Mouse (Mus musculus) thymus, adult 18-20 months (tissue): ENCODE measurements around the gene Olfr1382.
"Not testable (repeated sequence)": the region's sequence is repeated elsewhere in the genome, so short reads cannot be mapped to it uniquely, and the experiment has no call there.

Experiments
- DNase-seq, 2 experiments: peaks; one replicate each; pipeline ENCODE4 v3.0.0; 2022; ENCODE audit warnings: mixed read lengths in 2 of 2

The Olfr1382 gene

GRCm38 (mm10) chr11:49527947-49528346 lies at the start of gene Olfr1382:
Olfr1382 (plus strand) TSS chr11:49528247.
- no peak for DNase-seq

GRCm38 (mm10) chr11:49485973-49486372 lies 42.1 kb upstream of the Olfr1382 start:
- no peak for DNase-seq

GRCm38 (mm10) chr11:49488770-49489169 lies 39.3 kb upstream of the Olfr1382 start, which contains the start of gene Olfr1385:
Olfr1385 (plus strand) TSS chr11:49489070.
- not testable (repeated sequence) for DNase-seq

DNA sequence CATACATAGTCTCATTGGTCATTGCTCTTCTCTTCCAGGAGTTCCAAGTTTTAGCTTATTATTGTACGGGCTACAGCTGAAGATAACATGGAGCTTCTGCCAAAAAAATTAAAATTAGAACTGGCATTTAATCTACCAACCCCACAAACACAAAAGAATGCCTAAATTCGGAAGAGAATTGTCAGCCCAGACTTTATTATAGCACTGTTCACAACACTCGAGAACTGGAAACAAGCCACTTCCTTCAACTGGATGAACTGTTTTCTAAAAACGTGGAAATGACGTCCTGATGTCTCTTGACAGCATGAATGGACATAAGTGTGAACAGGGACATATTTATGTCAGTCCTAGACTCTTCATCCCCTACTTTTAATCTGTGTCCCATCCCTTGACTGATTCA lies 10.0 kb upstream of the Olfr1382 start:
- DNase-seq, result no peak

DNA sequence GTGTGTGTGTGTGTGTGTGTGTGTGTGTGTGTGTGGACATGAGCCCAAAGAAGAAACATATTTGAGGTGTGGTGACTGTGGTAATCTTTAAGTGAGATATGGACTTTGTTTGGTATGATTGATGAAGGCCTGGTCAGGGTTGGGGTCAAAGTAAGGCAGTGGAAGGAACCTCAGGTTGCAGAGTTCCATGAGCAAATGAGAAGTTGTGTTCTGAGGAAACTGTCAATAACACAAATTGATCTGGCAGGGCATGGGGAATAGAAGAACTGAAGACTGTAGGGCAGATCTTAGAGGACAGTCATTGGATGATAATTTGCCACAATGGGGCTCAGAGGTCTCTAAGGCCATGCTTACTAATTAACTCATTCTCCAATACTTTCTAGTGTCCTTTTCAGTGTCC lies 8.7 kb upstream of the Olfr1382 start, which contains the start of gene Olfr1383:
Olfr1383 (plus strand) TSS at position 301 of the 400 bp plus-strand sequence.
- DNase-seq, result no peak

DNA sequence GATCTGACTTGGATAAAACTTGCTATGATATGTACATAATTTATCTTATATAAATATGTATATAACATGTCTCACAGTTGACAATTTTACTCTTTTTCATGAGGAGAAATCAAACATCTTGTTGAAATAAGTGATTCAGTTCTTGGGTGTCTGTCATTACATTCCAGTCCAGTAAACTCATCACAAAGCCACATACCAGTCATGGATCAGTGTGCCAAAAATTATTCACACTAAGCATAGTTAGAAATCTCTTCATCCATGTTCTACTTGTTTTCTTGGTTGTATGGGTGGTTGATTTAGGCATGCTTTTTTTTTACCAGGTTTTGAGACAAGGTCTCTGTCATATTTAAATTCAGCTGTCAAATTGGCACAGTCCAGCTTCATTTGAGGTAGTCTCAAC lies 4.7 kb downstream of the Olfr1382 start:
- DNase-seq, result no peak

- DNase-seq, result not testable (repeated sequence)
These were observed 8.6 kb downstream of the Olfr1382 start for GRCm38 (mm10) chr11:49536631-49537030.

GRCm38 (mm10) chr11:49543149-49543548 lies 15.1 kb downstream of the Olfr1382 start, which contains the start of gene Olfr1381:
Olfr1381 (plus strand) TSS chr11:49543449.
- not testable (repeated sequence) for DNase-seq

DNA sequence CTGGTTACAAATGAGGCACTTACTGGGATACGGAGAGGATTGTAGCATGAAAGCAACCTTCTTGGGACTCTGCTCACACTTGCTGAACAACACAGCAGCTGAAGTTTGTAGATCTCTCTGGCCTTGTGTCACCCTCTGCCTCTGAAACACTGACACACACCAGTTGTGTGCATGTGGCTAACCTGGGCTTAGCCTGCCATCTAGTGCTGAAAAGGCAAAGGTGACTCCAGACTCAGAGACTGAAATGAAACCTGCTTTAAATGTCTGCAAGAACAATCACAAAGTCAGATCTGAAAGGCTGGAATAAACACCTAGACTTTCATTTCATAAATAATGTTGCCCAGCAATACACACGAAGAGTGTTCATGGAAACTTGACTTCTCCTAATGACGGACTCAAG lies 26.0 kb downstream of the Olfr1382 start:
- not testable (repeated sequence) for DNase-seq

- DNase-seq, result not testable (repeated sequence)
These were observed 28.5 kb downstream of the Olfr1382 start, which contains the start of gene Olfr1380 for GRCm38 (mm10) chr11:49556578-49556977. Olfr1380 (plus strand) TSS chr11:49556878.

DNA sequence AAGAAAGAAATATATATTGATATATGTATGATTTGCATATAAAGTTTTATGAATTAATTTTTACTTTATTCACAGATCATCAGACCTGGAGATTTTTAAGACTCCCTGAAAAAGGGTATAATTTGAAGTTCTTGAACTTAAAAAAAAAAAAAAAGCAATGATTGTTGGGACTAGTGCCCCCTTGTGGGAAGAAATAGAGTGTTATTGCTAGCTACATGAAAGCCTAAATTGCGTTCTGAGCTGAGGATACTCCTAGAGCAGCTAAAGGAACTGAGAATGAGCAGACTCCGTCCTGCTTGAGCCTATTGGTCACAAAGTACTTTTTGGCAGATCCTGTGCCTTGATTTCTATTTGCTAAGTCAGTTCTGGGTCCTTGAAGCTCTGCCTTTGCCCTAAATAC lies 47.0 kb downstream of the Olfr1382 start:
- DNase-seq, result not testable (repeated sequence)

DNA sequence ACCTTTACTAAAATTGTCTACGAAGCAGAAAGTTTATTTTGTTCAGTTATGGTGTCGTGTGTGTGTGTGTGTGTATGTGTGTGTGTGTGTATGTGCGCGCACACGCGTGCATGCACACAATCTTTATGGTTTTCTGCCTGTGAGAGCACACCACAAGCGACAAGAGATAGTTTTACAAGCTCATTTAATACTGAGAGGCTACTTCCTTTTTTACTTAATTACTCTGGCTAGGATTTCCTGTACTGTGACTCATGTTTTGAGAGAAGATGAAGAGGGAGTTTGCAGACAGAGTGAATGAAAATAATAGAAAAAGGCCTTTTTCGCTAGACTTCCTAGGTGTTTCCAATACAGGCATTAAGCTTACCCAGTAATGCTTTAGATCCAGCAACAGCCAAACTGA lies 52.4 kb downstream of the Olfr1382 start:
- DNase-seq, result not testable (repeated sequence)
